Mouse (Mus musculus): ENCODE measurements around the gene Acads.
A peak's percentile ranks its signal among the peaks of the same experiment; 100 is the strongest.
"Not testable (repeated sequence)": the region's sequence is repeated elsewhere in the genome, so short reads cannot be mapped to it uniquely, and the experiment has no call there.

Gene Acads

GRCm38 (mm10) chr5:115118961-115119570 lies at the start of gene Acads:
Gene Acads, minus strand, starts transcription at chr5:115119346.
- DNase-seq (ENCODE audit: low spot score), result peak; percentile 87

- DNase-seq (ENCODE audit: low spot score), result no peak
These were observed 48.2 kb upstream of the Acads start for GRCm38 (mm10) chr5:115167396-115167795.

- no peak for DNase-seq (ENCODE audit: low spot score)
These were observed 47.7 kb upstream of the Acads start for GRCm38 (mm10) chr5:115166815-115167194.

GRCm38 (mm10) chr5:115165895-115166814 lies 47.0 kb upstream of the Acads start:
- no peak for DNase-seq (ENCODE audit: low spot score)

GRCm38 (mm10) chr5:115165351-115165750 lies 46.2 kb upstream of the Acads start:
- DNase-seq (ENCODE audit: low spot score), result peak; percentile 48

- not testable (repeated sequence) for DNase-seq (ENCODE audit: low spot score)
These were observed 45.3 kb upstream of the Acads start for GRCm38 (mm10) chr5:115164446-115164845.

- DNase-seq (ENCODE audit: low spot score), result peak; percentile 55
These were observed 44.4 kb upstream of the Acads start for GRCm38 (mm10) chr5:115163563-115163962.

GRCm38 (mm10) chr5:115161940-115162279 lies 42.8 kb upstream of the Acads start:
- not testable (repeated sequence) for DNase-seq (ENCODE audit: low spot score)

GRCm38 (mm10) chr5:115161064-115161939 lies 42.2 kb upstream of the Acads start:
- no peak for DNase-seq (ENCODE audit: low spot score)

- no peak for DNase-seq (ENCODE audit: low spot score)
These were observed 41.5 kb upstream of the Acads start for GRCm38 (mm10) chr5:115160655-115161054.

- no peak for DNase-seq (ENCODE audit: low spot score)
These were observed 40.0 kb upstream of the Acads start for GRCm38 (mm10) chr5:115159165-115159564.

GRCm38 (mm10) chr5:115158040-115158983 lies 39.2 kb upstream of the Acads start, which contains the start of gene Mlec:
Gene Mlec, minus strand, starts transcription at chr5:115158179.
- peak; percentile 98 for DNase-seq (ENCODE audit: low spot score)

GRCm38 (mm10) chr5:115156933-115157589 lies 37.9 kb upstream of the Acads start:
- DNase-seq (ENCODE audit: low spot score), result no peak

- DNase-seq (ENCODE audit: low spot score), result no peak
These were observed 37.3 kb upstream of the Acads start for GRCm38 (mm10) chr5:115156401-115156800.

- DNase-seq (ENCODE audit: low spot score), result no peak
These were observed 36.7 kb upstream of the Acads start for GRCm38 (mm10) chr5:115155831-115156230.

GRCm38 (mm10) chr5:115155156-115155631 lies 36.0 kb upstream of the Acads start:
- DNase-seq (ENCODE audit: low spot score), result no peak

GRCm38 (mm10) chr5:115152132-115152956 lies 33.2 kb upstream of the Acads start:
- no peak for DNase-seq (ENCODE audit: low spot score)

- no peak for DNase-seq (ENCODE audit: low spot score)
These were observed 32.3 kb upstream of the Acads start for GRCm38 (mm10) chr5:115151457-115151856.

- DNase-seq (ENCODE audit: low spot score), result no peak
These were observed 31.8 kb upstream of the Acads start for GRCm38 (mm10) chr5:115150991-115151390.
